Mouse (Mus musculus) hindbrain, embryonic 10.5 days (tissue): ENCODE results near the gene Krt80. TPM values are rescaled to one million over a fixed set of nuclear protein-coding genes. Genes with fewer than 3 reads are reported as not detected.
"Not testable (repeated sequence)": the region's sequence is repeated elsewhere in the genome, so short reads cannot be mapped to it uniquely, and the experiment has no call there.

Experiments
- DNase-seq: peaks from one replicate; pipeline ENCODE4 v3.0.0-alpha.2; 2017; ENCODE audit warnings: low spot score
- H3K27ac ChIP-seq: fragments of 300-500 bp; sonication (generic); 2 replicates; pipeline ENCODE4 v1.5.1; 2016; ENCODE audit warnings: mild to moderate bottlenecking, moderate library complexity
- H3K27me3 ChIP-seq: fragments of 300-500 bp; sonication (generic); 2 replicates; pipeline ENCODE4 v1.6.1; 2016; ENCODE audit warnings: mild to moderate bottlenecking; ENCODE audit not compliant: poor library complexity, insufficient read depth, severe bottlenecking
- H3K36me3 ChIP-seq: fragments of 300-500 bp; sonication (generic); 2 replicates; pipeline ENCODE4 v1.6.1; 2016; ENCODE audit warnings: mild to moderate bottlenecking, moderate library complexity
- H3K4me1 ChIP-seq: fragments of 300-500 bp; sonication (generic); replicated peaks from 2 replicates; pipeline ENCODE4 v1.6.1; 2016; ENCODE audit warnings: mild to moderate bottlenecking
- H3K4me3 ChIP-seq: fragments of 300-500 bp; sonication (generic); 2 replicates; pipeline ENCODE4 v1.5.1; 2016; ENCODE audit warnings: mild to moderate bottlenecking, moderate library complexity
- H3K9me3 ChIP-seq: fragments of 300-500 bp; sonication (generic); 2 replicates; pipeline ENCODE4 v1.6.1; 2016; ENCODE audit warnings: mild to moderate bottlenecking, moderate library complexity
- WGBS: fragments of 180-500 bp; shearing (Covaris S2); methylation state at CpG from one replicate; pipeline ENCODE4 v1.1.7; 2016; 5-methylcytosine and 5-hydroxymethylcytosine counted together
- polyA plus RNA-seq: library from polyadenylated mRNA; unstranded; fragments of >200 nt; fragmentation: Nextera tagmentation; extraction: Ambion mirVana; gene quantifications from 2 replicates; pipeline ENCODE4 v1.2.1, GENCODE M21; 2016

Krt80 gene
- polyA plus RNA-seq, 1 experiment from 2014 or later: 0.16 TPM

DNA sequence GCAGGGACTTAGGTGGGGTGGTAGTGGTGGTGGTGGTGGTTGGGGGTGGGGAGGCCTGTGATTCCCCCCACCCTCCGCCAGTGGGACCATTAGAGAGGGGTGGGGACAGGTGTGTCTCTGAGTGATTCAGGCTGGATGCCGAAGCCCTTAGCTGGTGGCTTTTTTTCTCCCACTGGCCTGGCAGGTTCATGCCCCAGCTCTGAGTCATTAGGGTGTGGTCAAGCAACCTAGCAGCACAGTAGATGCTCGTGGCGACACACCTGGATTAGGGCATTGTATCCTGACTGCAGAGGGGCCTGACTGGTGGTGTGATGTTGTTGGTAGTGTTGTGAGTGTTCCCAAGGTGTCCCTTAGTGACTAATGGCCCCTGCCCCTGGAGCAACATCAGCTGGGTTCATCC lies 38.9 kb downstream of the Krt80 start:
- Histone ChIP-seq H3K36me3 (no peaks in the 10 kb centered on the region), H3K9me3 (no peaks in the 10 kb centered on the region), H3K27ac (no peak overlapping the region), H3K4me1 (peaks cover 24% of the 10 kb centered on the region), H3K27me3 (peaks cover 10% of the 10 kb centered on the region; the same call in 1 of the 2 replicates), H3K4me3 (no peak overlapping the region)
- no peak for DNase-seq
- WGBS: 80% methylated on average over 4 of the region's 4 CpGs

DNA sequence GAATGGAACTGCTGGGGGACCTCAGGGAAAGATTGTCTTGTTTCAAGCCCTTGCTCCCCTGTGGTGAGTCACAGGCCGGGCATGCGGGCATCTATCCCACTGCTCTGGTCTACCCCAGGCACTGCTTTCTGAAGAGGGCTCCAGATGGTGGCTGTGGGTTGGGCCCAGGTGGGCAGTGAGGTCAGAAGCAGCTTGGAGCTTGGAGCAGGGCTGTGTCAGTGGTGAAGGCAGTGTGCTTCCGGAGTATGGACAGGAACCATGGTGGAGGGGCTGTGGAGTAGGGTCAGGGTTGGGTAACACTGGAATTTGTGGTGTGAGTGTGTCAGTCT lies 40.4 kb downstream of the Krt80 start:
- Histone ChIP-seq H3K27me3 (peaks cover 10% of the 10 kb centered on the region; the same call in 1 of the 2 replicates), H3K9me3 (no peaks in the 10 kb centered on the region), H3K4me1 (peaks cover 27% of the 10 kb centered on the region), H3K36me3 (no peaks in the 10 kb centered on the region), H3K4me3 (no peak overlapping the region), H3K27ac (no peak overlapping the region)
- 58% methylated on average over 3 of the region's 3 CpGs for WGBS
- DNase-seq: no peak

DNA sequence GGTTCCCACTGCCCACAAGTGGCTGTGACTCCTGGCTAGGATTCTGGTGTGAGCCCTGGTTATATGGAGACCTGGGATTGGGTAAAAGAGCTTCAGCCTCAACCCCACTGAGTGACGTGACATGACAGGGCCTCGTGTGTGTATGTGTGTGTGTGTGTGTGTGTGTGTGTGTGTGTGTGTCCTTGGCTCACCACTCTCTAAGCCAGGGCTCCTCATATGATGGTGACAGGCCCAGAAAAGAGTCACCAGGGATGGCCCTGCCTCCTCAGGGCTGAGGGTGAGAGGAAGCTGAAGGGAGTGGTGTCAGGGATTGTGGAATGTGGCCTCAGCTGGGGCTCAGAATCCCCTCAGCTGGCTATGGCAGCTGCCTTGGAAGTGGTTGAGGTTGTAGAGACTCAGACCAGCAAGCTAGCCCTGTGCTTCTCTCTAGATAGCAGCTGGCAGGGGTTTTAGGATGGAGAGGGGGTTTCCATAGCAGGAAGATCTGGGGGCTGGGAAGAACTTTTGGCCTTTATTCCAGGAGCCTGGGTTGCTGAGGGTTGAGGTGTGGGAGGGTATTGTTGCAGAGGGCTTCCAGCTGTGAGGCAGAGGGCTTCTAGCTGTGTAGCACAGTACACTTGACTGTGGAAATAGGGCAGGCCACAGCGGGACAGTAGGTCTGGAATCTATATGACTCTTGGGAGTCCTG lies 40.9 kb downstream of the Krt80 start:
- Histone ChIP-seq H3K27ac (no peak overlapping the region), H3K27me3 (peaks cover 10% of the 10 kb centered on the region; the same call in 1 of the 2 replicates), H3K4me3 (no peak overlapping the region), H3K4me1 (peaks cover 27% of the 10 kb centered on the region), H3K9me3 (no peaks in the 10 kb centered on the region), H3K36me3 (no peaks in the 10 kb centered on the region)
- DNase-seq: no peak
- WGBS: 62% methylated on average over 3 of the region's 3 CpGs

DNA sequence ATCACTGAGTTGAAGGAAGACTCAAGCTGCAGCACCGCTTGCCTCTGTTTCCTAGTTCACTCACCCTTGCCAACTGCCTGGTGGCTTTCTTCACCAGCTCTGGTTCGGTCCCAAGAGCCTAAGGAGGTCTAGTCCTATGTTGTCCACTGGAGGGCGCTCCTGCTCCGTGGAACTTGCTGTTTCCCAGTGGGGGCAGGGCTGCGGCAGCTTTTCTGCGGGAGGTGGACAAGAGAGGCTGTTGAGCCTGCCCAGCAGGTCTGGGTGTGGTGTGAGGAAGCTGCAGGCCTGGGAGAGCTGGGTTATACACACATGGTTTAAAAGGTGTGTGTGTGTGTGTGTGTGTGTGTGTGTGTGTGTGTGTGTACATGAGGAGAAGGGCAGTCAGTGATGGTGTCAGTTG lies 42.7 kb downstream of the Krt80 start:
- DNase-seq: peak; percentile 80
- Histone ChIP-seq H3K27me3 (peaks cover under 1% of the 10 kb centered on the region; the same call in 1 of the 2 replicates), H3K4me3 (no peak overlapping the region), H3K9me3 (no peaks in the 10 kb centered on the region), H3K4me1 (peaks cover 27% of the 10 kb centered on the region), H3K36me3 (no peaks in the 10 kb centered on the region), H3K27ac (no peak overlapping the region)
- 6% methylated on average over 6 of the region's 6 CpGs for WGBS

DNA sequence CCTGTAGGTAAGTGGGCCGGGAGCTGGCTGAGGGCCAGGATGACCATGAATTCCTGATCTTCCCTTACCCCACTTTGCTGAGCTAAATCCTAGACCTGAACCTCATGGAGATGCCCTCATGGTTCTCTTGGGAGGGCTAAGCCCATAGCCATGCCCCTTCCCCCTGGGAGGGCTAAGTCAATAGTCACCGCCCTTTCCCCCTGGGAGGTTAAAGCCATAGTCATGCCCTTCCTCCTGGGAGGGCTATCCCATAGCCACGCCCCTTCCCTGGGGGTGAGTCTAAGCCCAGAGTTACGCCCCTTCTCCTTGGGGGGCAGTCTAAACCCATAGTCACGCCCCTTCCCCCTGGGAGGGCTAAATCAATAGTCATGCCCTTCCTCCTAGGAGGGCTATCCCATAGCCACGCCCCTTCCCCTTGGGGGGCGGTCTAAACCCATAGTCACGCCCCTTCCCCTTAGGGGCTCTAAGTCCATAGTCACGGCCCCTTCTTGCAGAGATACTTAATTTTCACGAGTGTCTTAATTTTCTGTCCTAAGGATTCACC lies 43.9 kb downstream of the Krt80 start:
- no peak overlapping the region for H3K27ac ChIP-seq
- 35% methylated on average over 10 of the region's 10 CpGs for WGBS
- no peaks in the 10 kb centered on the region; the same call in 1 of the 2 replicates for H3K27me3 ChIP-seq
- H3K9me3 ChIP-seq: no peaks in the 10 kb centered on the region
- H3K4me1 ChIP-seq: peaks cover 27% of the 10 kb centered on the region
- no peaks in the 10 kb centered on the region for H3K36me3 ChIP-seq
- H3K4me3 ChIP-seq: no peak overlapping the region
- DNase-seq: no peak

DNA sequence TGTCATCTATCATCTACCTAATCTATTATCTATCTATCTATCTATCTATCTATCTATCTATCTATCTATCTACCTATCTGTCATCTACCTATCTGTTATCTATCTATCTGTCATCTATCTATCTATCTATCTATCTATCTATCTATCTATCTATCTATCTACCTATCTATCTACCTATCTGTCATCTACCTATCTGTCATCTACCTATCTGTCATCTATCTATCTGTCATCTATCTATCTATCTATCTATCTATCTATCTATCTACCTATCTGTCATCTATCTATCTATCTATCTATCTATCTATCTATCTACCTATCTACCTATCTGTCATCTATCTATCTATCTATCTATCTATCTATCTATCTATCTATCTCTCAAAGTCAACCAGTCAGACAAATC lies 45.6 kb downstream of the Krt80 start:
- not testable (repeated sequence) for H3K4me3 ChIP-seq, H3K27ac ChIP-seq, DNase-seq, H3K9me3 ChIP-seq, H3K36me3 ChIP-seq, H3K27me3 ChIP-seq
- peaks cover 21% of the 10 kb centered on the region for H3K4me1 ChIP-seq

DNA sequence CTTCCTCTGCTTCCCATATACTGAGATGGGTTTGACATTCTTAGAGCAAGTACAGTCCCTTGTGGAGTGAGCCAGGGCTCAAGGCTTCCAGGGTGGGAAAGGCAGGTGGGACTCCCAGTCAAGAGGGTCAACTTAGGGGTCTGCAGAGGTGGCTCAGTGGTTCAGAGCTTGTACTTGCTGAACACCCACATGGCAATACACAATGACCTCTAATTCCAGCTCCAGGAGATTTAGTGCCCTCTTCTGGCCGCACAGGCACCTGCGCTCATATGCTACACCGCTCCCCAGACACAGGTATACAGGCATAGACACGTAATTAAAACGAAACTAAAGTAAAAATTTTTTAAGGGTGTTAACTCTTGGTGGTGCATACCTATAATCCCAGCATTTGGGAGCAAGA lies 46.5 kb downstream of the Krt80 start:
- no peaks in the 10 kb centered on the region for H3K9me3 ChIP-seq

DNA sequence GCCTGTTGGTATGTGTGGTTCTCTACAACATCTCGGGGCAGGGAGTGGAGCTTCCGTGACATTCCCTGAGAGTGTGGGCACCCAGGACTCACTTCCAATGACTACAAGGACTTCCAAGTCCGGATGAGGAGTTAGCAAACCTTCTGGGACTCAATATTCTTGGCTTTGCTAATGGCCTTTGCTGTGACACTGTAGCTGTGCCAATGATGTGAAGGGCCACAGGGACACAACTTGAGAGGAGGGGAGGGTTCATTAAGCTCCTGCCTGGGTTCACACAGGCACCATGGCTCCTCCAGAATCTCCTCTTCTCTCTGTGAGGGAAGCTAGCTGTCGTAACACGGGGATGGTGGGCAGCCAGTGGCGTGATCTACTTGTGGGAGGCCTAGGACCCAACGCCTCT lies 47.3 kb downstream of the Krt80 start:
- 91% methylated on average over 7 of the region's 7 CpGs for WGBS
- Histone ChIP-seq H3K4me3 (no peak overlapping the region), H3K36me3 (no peaks in the 10 kb centered on the region), H3K27ac (no peak overlapping the region), H3K9me3 (no peaks in the 10 kb centered on the region), H3K4me1 (peaks cover 20% of the 10 kb centered on the region), H3K27me3 (no peaks in the 10 kb centered on the region)
- DNase-seq: no peak

More for the DNA sequence above, 46.5 kb downstream of the Krt80 start:
- H3K27me3 ChIP-seq: no peaks in the 10 kb centered on the region; the same call in 1 of the 2 replicates
- no peak for DNase-seq
- H3K4me1 ChIP-seq: peaks cover 23% of the 10 kb centered on the region
- whole genome bisulfite sequencing: 92% methylated on average over 5 of the region's 5 CpGs
- no peaks in the 10 kb centered on the region for H3K36me3 ChIP-seq
- H3K27ac ChIP-seq: no peak overlapping the region
- H3K4me3 ChIP-seq: no peak overlapping the region

DNA sequence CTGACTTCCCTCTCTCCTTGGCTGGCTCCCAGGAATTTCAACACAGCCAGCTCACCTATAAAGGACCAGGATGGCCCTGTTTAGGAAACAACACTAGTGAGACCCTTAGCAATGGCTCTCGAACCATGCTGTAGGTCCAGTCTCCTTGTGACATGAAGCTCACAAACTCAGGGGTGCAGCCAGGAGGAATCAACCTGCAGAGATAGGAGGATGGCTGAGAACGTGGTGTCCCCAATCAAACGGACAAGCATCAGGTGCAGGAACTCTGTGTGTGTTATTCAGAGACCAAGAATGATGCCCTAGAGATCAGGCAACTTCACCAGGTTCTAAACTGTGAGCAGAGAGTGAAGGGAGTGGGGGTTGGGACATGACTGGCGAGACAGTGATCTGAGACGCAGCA lies 47.9 kb downstream of the Krt80 start:
- no peaks in the 10 kb centered on the region for H3K27me3 ChIP-seq
- no peaks in the 10 kb centered on the region for H3K9me3 ChIP-seq
- no peak overlapping the region for H3K4me3 ChIP-seq
- no peak overlapping the region for H3K27ac ChIP-seq
- no peaks in the 10 kb centered on the region for H3K36me3 ChIP-seq
- 86% methylated on average over 5 of the region's 5 CpGs for WGBS
- no peak for DNase-seq
- peaks cover 15% of the 10 kb centered on the region for H3K4me1 ChIP-seq

DNA sequence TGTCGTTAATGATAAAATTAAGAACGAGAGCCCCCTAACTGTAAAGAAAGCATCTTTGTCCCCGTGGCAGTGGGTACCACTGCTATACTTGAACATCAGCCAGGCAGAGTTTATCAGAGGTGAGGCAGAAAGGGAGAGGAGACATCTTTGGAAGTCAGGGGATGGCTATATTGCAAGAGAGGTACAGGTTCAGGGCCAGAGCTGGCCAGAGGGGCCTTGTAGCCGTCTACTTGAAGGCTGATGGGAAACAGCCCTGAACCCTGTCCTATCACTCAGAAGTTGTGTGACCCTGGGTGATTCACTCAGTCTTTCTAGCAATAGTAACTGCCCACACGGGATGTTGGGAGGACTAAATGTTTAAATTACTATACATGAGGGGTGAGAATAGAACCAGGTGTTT lies 48.8 kb downstream of the Krt80 start:
- peaks cover 15% of the 10 kb centered on the region for H3K4me1 ChIP-seq
- H3K4me3 ChIP-seq: no peak overlapping the region
- no peaks in the 10 kb centered on the region for H3K36me3 ChIP-seq
- 70% methylated on average over 5 of the region's 5 CpGs for WGBS
- no peak for DNase-seq
- no peak overlapping the region for H3K27ac ChIP-seq
- H3K27me3 ChIP-seq: peaks cover 6% of the 10 kb centered on the region; the same call in 1 of the 2 replicates
- no peaks in the 10 kb centered on the region for H3K9me3 ChIP-seq

DNA sequence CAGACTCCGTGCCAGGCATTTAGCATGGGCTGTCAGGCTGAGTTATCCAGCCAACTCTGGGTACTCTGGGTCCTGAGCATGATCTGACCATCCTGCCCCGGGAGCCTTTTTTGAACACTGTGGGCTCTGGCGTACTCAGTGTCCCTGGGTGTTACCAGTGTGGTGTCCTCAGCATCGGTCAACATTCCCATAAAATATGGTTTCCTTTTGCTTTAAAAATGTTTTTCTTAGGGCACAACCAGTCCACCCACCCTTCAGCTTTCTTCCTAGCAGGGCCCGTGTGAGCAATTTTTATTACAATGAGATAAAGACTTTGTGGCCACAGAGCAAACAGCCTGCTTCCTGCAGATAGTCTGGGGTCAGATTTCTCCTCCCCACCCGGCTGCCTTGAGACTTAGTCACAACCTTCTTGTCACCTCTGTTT lies 49.3 kb downstream of the Krt80 start:
- H3K4me3 ChIP-seq: no peak overlapping the region
- DNase-seq: no peak
- no peaks in the 10 kb centered on the region for H3K9me3 ChIP-seq
- H3K27me3 ChIP-seq: peaks cover 6% of the 10 kb centered on the region; the same call in 1 of the 2 replicates
- 71% methylated on average over 6 of the region's 6 CpGs for WGBS
- no peak overlapping the region for H3K27ac ChIP-seq
- peaks cover 17% of the 10 kb centered on the region for H3K4me1 ChIP-seq
- H3K36me3 ChIP-seq: no peaks in the 10 kb centered on the region

DNA sequence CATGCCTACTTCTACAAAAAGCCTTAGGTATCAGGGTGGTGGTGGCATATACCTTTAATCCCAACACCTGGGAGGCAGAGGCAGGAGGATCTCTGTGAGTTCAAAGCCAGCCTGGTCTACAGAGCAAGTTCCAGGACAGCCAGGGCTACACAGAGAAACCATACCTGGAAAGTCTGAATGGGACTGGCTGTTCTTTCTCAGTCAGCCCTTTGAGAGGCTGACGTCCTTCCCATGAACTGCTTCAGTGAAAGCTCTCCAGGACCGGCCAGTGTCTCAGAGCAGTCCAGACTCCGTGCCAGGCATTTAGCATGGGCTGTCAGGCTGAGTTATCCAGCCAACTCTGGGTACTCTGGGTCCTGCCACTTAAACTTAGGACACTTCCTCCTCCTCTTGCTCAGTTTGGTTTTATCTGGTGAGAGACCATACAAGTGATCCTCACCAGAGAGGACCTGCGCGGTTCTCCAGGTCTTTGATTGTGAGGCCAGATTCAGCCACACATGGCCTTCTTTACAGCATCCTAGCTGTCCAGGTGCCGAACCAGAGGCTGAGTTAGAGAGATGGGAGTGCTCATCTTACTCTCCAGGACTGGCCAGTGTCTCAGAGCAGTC lies 49.8 kb downstream of the Krt80 start:
- Histone ChIP-seq H3K4me1 (peaks cover 19% of the 10 kb centered on the region), H3K27me3 (peaks cover 6% of the 10 kb centered on the region; the same call in 1 of the 2 replicates), H3K36me3 (no peaks in the 10 kb centered on the region), H3K4me3 (no peak overlapping the region), H3K9me3 (no peaks in the 10 kb centered on the region), H3K27ac (no peak overlapping the region)
- DNase-seq: no peak
- WGBS: 89% methylated on average over 6 of the region's 6 CpGs
